Mouse (Mus musculus) megakaryocyte, embryonic 14.5 days (primary cell): ENCODE data around the gene Cracr2b.

ENCODE experiments used
- FLI1 ChIP-seq: IDR thresholded peaks from 2 replicates; pipeline ENCODE4 v1.6.1; 2012; ENCODE audit warnings: low read length, inconsistent platforms, mixed read lengths
- GATA1 ChIP-seq: IDR thresholded peaks from 3 replicates; pipeline ENCODE4 v1.6.1; 2012; ENCODE audit warnings: mixed read lengths, low read length, inconsistent platforms, borderline replicate concordance

GRCm38 (mm10) chr7:141456739-141457138 lies 4.2 kb upstream of the Cracr2b start:
- TF ChIP-seq GATA1 (no peak), FLI1 (no peak)
